Mouse (Mus musculus): ENCODE data around the gene Abhd16a. TPM values are rescaled to one million over a fixed set of nuclear protein-coding genes. Genes with fewer than 3 reads are reported as not detected.
"Not testable (repeated sequence)": the region's sequence is repeated elsewhere in the genome, so short reads cannot be mapped to it uniquely, and the experiment has no call there.

Gene Abhd16a
- polyA plus RNA-seq, 1 experiment from 2014 or later, result 109 TPM

DNA sequence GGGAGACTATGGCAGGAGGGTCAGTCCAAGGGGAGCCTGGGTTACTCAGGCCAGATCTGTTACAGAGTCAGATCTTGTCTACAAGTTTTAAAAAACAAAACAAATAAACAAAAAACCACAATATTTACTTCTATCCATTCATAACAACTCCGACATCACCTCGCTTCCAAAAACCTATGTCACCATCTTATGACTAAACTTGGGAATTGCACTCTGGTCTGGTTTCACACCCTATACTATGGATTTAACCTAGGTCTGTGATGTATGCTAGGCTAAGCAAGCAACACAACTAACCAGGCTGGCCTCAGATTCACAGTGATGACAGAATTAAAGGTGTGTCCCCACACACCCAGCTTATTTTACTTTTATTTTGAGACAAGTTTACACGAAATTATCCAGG is 17.5 kb downstream of the Abhd16a start:
- Histone ChIP-seq H3K9me3 (ENCODE audit: control insufficient read depth, low read length) (no peaks in the 10 kb centered on the region), H3K9ac (replicated peaks; ENCODE audit: low read depth, low read length) (no peak overlapping the region), H3K4me1 (replicated peaks; ENCODE audit: control insufficient read depth, insufficient read depth, low read length) (no peaks in the 10 kb centered on the region), H3K4me3 (replicated peaks; ENCODE audit: low read length) (no peak overlapping the region), H3K27ac (ENCODE audit: low read length) (no peak overlapping the region), H3K36me3 (ENCODE audit: control insufficient read depth, insufficient read depth) (peaks cover 14% of the 10 kb centered on the region), H3K27me3 (replicated peaks; ENCODE audit: control insufficient read depth, insufficient read depth, low read length) (no peaks in the 10 kb centered on the region), H3K4me2 (ENCODE audit: low read length) (no peak overlapping the region)
- no peak for ATAC-seq
- WGBS, result 69% methylated on average over 3 of the region's 3 CpGs

DNA sequence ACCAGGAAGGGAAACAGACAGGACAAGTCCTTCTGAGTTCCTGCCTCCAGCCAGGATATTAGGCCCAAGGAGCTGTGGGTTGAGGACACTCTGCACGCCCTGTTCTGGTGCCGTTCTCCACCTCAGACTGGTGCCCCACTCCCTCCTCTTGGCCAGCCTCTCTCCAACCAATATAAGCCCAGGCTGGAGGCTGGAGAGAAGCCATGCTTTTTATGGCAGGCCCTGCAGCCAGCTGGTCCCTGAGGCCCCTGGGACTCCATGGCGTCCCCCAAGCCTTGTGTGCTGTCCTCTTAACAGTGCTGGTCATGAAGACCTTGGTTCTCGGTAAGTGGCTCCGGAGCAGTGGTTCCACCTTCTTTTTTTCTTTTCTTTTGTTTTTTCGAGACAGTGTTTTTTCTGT is 19.0 kb downstream of the Abhd16a start, which contains the start of gene Ly6g5c:
TSS of gene Ly6g5c (plus strand) at position 183 of the 400 bp plus-strand sequence.
- H3K4me3 ChIP-seq (replicated peaks; ENCODE audit: low read length), result no peak within 1 kb of the TSS
- no peak within 1 kb of the TSS for H3K27ac ChIP-seq (ENCODE audit: low read length)
- H3K27me3 ChIP-seq (replicated peaks; ENCODE audit: control insufficient read depth, insufficient read depth, low read length), result no peaks in the 10 kb centered on the region
- no peak for ATAC-seq
- H3K9me3 ChIP-seq (ENCODE audit: control insufficient read depth, low read length), result no peaks in the 10 kb centered on the region
- WGBS, result 83% methylated on average over 6 of the region's 6 CpGs
- H3K4me1 ChIP-seq (replicated peaks; ENCODE audit: control insufficient read depth, insufficient read depth, low read length), result no peaks in the 10 kb centered on the region
- no peak within 1 kb of the TSS for H3K9ac ChIP-seq (replicated peaks; ENCODE audit: low read depth, low read length)
- no peak within 1 kb of the TSS for H3K4me2 ChIP-seq (ENCODE audit: low read length)
- H3K36me3 ChIP-seq (ENCODE audit: control insufficient read depth, insufficient read depth), result peaks cover 3% of the 10 kb centered on the region; the same call in 1 of the 2 replicates

- H3K9ac ChIP-seq (replicated peaks; ENCODE audit: low read depth, low read length), result no peak overlapping the region
- H3K27me3 ChIP-seq (replicated peaks; ENCODE audit: control insufficient read depth, insufficient read depth, low read length), result no peaks in the 10 kb centered on the region
- no peaks in the 10 kb centered on the region for H3K4me1 ChIP-seq (replicated peaks; ENCODE audit: control insufficient read depth, insufficient read depth, low read length)
- 72% methylated on average over 9 of the region's 9 CpGs for WGBS
- H3K27ac ChIP-seq (ENCODE audit: low read length), result no peak overlapping the region
- H3K9me3 ChIP-seq (ENCODE audit: control insufficient read depth, low read length), result no peaks in the 10 kb centered on the region
- peaks cover 10% of the 10 kb centered on the region for H3K36me3 ChIP-seq (ENCODE audit: control insufficient read depth, insufficient read depth)
- no peak overlapping the region for H3K4me3 ChIP-seq (replicated peaks; ENCODE audit: low read length)
- no peak for ATAC-seq
- no peak overlapping the region for H3K4me2 ChIP-seq (ENCODE audit: low read length)
These were observed 22.7 kb downstream of the Abhd16a start for GRCm38 (mm10) chr17:35111774-35112173.

DNA sequence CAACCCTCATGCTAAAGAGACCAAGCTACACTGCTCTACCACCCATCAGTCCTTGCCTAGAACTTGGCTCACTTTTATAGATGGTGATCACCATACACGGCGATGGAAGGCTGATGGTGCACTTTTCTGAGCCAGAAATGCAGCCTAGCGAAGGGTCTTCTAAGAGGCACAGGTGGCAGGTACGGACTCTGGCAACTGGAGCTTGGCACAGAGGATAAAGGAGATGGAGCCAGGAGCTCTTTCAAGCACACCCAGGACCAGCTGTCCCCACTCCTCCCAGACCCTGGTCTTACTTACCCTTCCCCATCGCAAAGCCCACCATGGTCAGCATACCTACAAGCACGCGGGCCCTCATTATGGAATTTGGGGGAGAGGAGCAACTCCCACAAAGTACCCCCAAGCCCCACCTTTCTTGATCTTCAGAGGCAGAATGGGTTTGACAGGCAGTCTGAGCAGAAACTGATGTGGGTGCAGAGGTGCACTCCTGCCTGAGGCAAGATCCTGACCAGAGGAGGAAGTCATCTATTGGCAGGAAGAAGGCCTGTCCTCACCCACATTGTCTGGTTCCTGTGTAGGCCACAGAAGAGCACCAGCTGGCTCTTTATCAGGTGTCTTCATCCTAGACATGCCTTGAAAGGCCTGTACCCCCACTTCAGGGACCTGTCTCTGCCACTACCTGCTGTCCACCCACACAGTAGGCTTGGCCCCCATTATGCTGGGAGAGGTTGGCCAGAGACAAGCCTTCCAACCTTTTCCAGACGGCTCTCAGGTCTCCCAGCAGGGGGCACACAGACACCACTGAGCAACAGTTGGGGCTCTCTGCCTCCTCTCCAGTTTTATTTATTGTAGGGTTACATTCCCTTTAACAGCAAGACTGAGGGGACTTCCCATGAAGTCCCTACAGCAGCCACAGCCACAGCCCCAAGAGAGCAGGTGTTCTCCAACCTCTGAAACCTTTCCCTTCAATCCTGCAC is 26.3 kb downstream of the Abhd16a start, which contains the start of gene Ly6g5b:
TSS of gene Ly6g5b (minus strand) at position 383 of the 974 bp plus-strand sequence.
- Histone ChIP-seq H3K9me3 (ENCODE audit: control insufficient read depth, low read length) (no peaks in the 10 kb centered on the region), H3K4me3 (replicated peaks; ENCODE audit: low read length) (no peak within 1 kb of the TSS), H3K36me3 (ENCODE audit: control insufficient read depth, insufficient read depth) (peaks cover 19% of the 10 kb centered on the region), H3K9ac (replicated peaks; ENCODE audit: low read depth, low read length) (no peak within 1 kb of the TSS), H3K4me2 (ENCODE audit: low read length) (no peak within 1 kb of the TSS), H3K27me3 (replicated peaks; ENCODE audit: control insufficient read depth, insufficient read depth, low read length) (no peaks in the 10 kb centered on the region), H3K27ac (ENCODE audit: low read length) (no peak within 1 kb of the TSS), H3K4me1 (replicated peaks; ENCODE audit: control insufficient read depth, insufficient read depth, low read length) (peaks cover 9% of the 10 kb centered on the region)
- 87% methylated on average over 8 of the region's 8 CpGs for WGBS
- no peak for ATAC-seq

GRCm38 (mm10) chr17:35120745-35121142 is 31.7 kb downstream of the Abhd16a start:
- Histone ChIP-seq H3K9me3 (ENCODE audit: control insufficient read depth, low read length) (no peaks in the 10 kb centered on the region), H3K36me3 (ENCODE audit: control insufficient read depth, insufficient read depth) (peaks cover 19% of the 10 kb centered on the region), H3K27ac (ENCODE audit: low read length) (0 out of 2 replicates have a peak overlapping the region, but pooled peaks have one; percentile 0), H3K4me2 (ENCODE audit: low read length) (peak overlapping the region; percentile 88), H3K4me3 (replicated peaks; ENCODE audit: low read length) (peak overlapping the region; percentile 62), H3K9ac (replicated peaks; ENCODE audit: low read depth, low read length) (peak overlapping the region; percentile 76), H3K4me1 (replicated peaks; ENCODE audit: control insufficient read depth, insufficient read depth, low read length) (peaks cover 23% of the 10 kb centered on the region), H3K27me3 (replicated peaks; ENCODE audit: control insufficient read depth, insufficient read depth, low read length) (no peaks in the 10 kb centered on the region)
- ATAC-seq, result no peak
- WGBS, result under 1% methylated on average over 33 of the region's 33 CpGs

DNA sequence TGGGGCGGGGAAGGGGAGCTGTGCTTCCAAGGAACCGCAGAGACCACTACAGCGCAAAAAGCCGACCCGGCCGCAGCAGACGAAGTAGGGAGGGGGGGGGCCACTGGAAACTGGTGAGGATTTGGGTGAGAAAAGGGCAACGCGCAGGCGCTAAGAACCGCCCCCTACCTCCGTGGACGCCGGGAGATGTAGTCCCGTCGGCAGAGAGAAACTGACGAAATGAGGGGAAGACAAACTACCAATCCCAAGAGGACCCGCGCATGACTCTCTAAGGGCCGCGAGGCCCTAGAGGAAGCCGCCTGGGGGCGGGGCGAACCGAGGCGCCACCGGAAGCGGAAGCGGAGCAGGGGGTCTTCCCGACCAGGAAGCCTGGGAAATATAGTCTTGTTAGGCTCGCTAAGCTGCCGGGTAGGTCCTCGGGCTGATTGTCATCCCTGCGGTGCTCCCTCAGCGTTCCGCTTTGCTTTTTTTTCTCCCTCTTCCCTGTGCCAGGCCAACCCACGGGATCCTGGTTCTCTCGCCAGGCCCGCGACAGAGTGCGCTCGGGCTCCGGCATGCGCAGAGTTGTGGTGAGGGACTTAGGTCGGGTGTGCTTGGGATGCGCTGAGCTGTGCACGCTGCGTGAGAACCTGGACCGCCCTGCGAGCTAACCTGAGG is 32.2 kb downstream of the Abhd16a start, which contains the start of gene Gpank1:
TSS of gene Gpank1 (plus strand) at position 313 of the 657 bp plus-strand sequence.
- Histone ChIP-seq H3K9me3 (ENCODE audit: control insufficient read depth, low read length) (no peaks in the 10 kb centered on the region), H3K27ac (ENCODE audit: low read length) (peak within 1 kb of the TSS; percentile 93), H3K4me2 (ENCODE audit: low read length) (peak within 1 kb of the TSS; percentile 95), H3K27me3 (replicated peaks; ENCODE audit: control insufficient read depth, insufficient read depth, low read length) (no peaks in the 10 kb centered on the region), H3K4me3 (replicated peaks; ENCODE audit: low read length) (peak within 1 kb of the TSS; percentile 62), H3K36me3 (ENCODE audit: control insufficient read depth, insufficient read depth) (peaks cover 17% of the 10 kb centered on the region), H3K4me1 (replicated peaks; ENCODE audit: control insufficient read depth, insufficient read depth, low read length) (peaks cover 26% of the 10 kb centered on the region), H3K9ac (replicated peaks; ENCODE audit: low read depth, low read length) (peak within 1 kb of the TSS; percentile 80)
- 0% methylated on average over 50 of the region's 50 CpGs for WGBS
- ATAC-seq, result peak; percentile 97

DNA sequence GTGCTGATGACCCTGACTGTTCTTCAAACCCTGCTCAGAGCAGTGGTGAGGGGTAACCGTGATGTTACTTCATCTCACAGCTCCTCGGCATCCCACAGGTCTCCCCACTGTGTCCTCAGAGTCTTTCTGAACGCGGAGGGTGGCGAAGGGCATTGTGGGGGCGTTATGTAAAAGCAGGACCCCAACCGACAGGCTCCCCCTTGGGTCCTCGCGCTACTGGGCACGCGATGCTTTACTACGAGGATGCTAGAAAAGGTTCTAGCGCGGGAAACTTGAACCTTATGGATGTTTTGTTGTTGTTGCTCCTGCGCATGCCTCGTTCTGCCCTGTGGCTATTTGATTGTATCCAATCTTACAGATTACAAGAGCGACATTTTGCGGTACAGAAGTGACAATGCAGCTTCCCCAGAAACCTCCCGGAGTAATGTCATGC is 32.8 kb downstream of the Abhd16a start, which contains the start of gene Csnk2b:
TSS of gene Csnk2b (minus strand) at position 183 of the 433 bp plus-strand sequence.
- Histone ChIP-seq H3K36me3 (ENCODE audit: control insufficient read depth, insufficient read depth) (peaks cover 14% of the 10 kb centered on the region), H3K27ac (ENCODE audit: low read length) (peak within 1 kb of the TSS; percentile 93), H3K9me3 (ENCODE audit: control insufficient read depth, low read length) (no peaks in the 10 kb centered on the region), H3K4me3 (replicated peaks; ENCODE audit: low read length) (peak within 1 kb of the TSS; percentile 62), H3K9ac (replicated peaks; ENCODE audit: low read depth, low read length) (peak within 1 kb of the TSS; percentile 80), H3K4me1 (replicated peaks; ENCODE audit: control insufficient read depth, insufficient read depth, low read length) (peaks cover 32% of the 10 kb centered on the region), H3K4me2 (ENCODE audit: low read length) (peak within 1 kb of the TSS; percentile 95), H3K27me3 (replicated peaks; ENCODE audit: control insufficient read depth, insufficient read depth, low read length) (no peaks in the 10 kb centered on the region)
- ATAC-seq, result peak; percentile 5; the same call in 1 of the 2 replicates
- WGBS, result 0% methylated on average over 19 of the region's 19 CpGs

DNA sequence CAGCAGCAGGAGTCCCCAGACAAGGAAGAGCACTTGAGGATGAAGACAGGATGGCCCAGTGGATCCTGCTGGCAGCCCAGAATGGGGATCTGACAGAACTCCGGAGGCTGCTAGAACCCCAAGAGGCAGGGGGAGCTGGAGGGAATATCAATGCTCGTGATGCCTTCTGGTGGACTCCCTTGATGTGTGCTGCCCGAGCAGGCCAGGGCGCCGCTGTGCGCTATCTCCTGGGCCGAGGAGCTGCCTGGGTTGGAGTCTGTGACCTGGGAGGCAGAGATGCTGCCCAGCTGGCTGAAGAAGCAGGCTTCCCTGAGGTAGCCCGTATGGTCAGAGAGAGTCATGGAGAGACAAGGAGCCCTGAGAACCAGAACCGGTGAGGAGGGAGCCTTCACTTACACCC is 34.2 kb downstream of the Abhd16a start:
- H3K27me3 ChIP-seq (replicated peaks; ENCODE audit: control insufficient read depth, insufficient read depth, low read length); H3K9ac ChIP-seq (replicated peaks; ENCODE audit: low read depth, low read length); H3K4me2 ChIP-seq (ENCODE audit: low read length); H3K9me3 ChIP-seq (ENCODE audit: control insufficient read depth, low read length); H3K4me3 ChIP-seq (replicated peaks; ENCODE audit: low read length); H3K27ac ChIP-seq (ENCODE audit: low read length); ATAC-seq; H3K36me3 ChIP-seq (ENCODE audit: control insufficient read depth, insufficient read depth): not testable (repeated sequence)
- peaks cover 42% of the 10 kb centered on the region for H3K4me1 ChIP-seq (replicated peaks; ENCODE audit: control insufficient read depth, insufficient read depth, low read length)
- 94% methylated on average over 9 of the region's 9 CpGs for WGBS

Data from forebrain, embryonic 16.5 days (tissue).